Mouse (Mus musculus) embryo, embryonic 9.5 days (tissue): Measurements from ENCODE around the gene Ccdc113.

Experiments
- DNase-seq: peaks from one replicate; pipeline ENCODE4 v3.0.0-alpha.2; 2017; ENCODE audit errors: extremely low spot score

Gene Ccdc113

GRCm38 (mm10) chr8:95539487-95539886 is 5.6 kb downstream of the Ccdc113 start:
- no peak for DNase-seq

- no peak for DNase-seq
These were observed 8.3 kb downstream of the Ccdc113 start for GRCm38 (mm10) chr8:95542191-95542590.

- no peak for DNase-seq
These were observed 9.2 kb downstream of the Ccdc113 start for GRCm38 (mm10) chr8:95543065-95543464.

- DNase-seq: no peak
These were observed 11.9 kb downstream of the Ccdc113 start for GRCm38 (mm10) chr8:95545815-95546214.

GRCm38 (mm10) chr8:95546986-95547385 is 13.1 kb downstream of the Ccdc113 start:
- DNase-seq: no peak

GRCm38 (mm10) chr8:95547931-95548330 is 14.0 kb downstream of the Ccdc113 start:
- DNase-seq: no peak

GRCm38 (mm10) chr8:95549871-95550829 is 16.3 kb downstream of the Ccdc113 start:
- DNase-seq: no peak

GRCm38 (mm10) chr8:95551577-95551976 is 17.7 kb downstream of the Ccdc113 start:
- no peak for DNase-seq

GRCm38 (mm10) chr8:95555963-95556362 is 22.1 kb downstream of the Ccdc113 start:
- DNase-seq: no peak

GRCm38 (mm10) chr8:95566217-95566616 is 32.3 kb downstream of the Ccdc113 start:
- no peak for DNase-seq

- DNase-seq: no peak
These were observed 32.9 kb downstream of the Ccdc113 start for GRCm38 (mm10) chr8:95566809-95567208.

- DNase-seq: no peak
These were observed 39.3 kb downstream of the Ccdc113 start for GRCm38 (mm10) chr8:95573146-95573545.

GRCm38 (mm10) chr8:95576240-95576639 is 42.4 kb downstream of the Ccdc113 start, which contains the start of gene Prss54:
TSS of gene Prss54 (minus strand) at chr8:95576340.
- DNase-seq: no peak

- DNase-seq: no peak
These were observed 53.5 kb downstream of the Ccdc113 start for GRCm38 (mm10) chr8:95587339-95587738.

GRCm38 (mm10) chr8:95589282-95589681 is 55.4 kb downstream of the Ccdc113 start:
- no peak for DNase-seq

GRCm38 (mm10) chr8:95590539-95590938 is 56.7 kb downstream of the Ccdc113 start:
- DNase-seq: no peak

GRCm38 (mm10) chr8:95592131-95592780 is 58.4 kb downstream of the Ccdc113 start:
- no peak for DNase-seq

- no peak for DNase-seq
These were observed 59.8 kb downstream of the Ccdc113 start for GRCm38 (mm10) chr8:95593439-95594393.

- DNase-seq: no peak
These were observed 61.2 kb downstream of the Ccdc113 start for GRCm38 (mm10) chr8:95595131-95595530.

- DNase-seq: no peak
These were observed 63.0 kb downstream of the Ccdc113 start for GRCm38 (mm10) chr8:95596841-95597241.

- DNase-seq: peak; percentile 84
These were observed 66.0 kb downstream of the Ccdc113 start for GRCm38 (mm10) chr8:95599861-95600260.

GRCm38 (mm10) chr8:95601306-95601705 is 67.4 kb downstream of the Ccdc113 start:
- DNase-seq: no peak
